Mouse (Mus musculus) heart, adult 2 months (tissue): Measurements from ENCODE around the gene Slc50a1.

Source experiments
- CTCF ChIP-seq: fragments of 200-600 bp; IDR thresholded peaks from 2 replicates; pipeline ENCODE4 v1.8.1; 2022; ENCODE audit warnings: antibody characterized with exemption, mild to moderate bottlenecking, moderate library complexity
- EP300 ChIP-seq: fragments of 200-500 bp; IDR thresholded peaks from 2 replicates; pipeline ENCODE4 v1.6.1; 2011; ENCODE audit warnings: low read depth, low read length, control low read depth; ENCODE audit not compliant: insufficient read depth
- POLR2A ChIP-seq: fragments of 200-500 bp; IDR thresholded peaks from 2 replicates; pipeline ENCODE4 v1.6.1; 2011; ENCODE audit warnings: mild to moderate bottlenecking, low read depth, low read length, control low read depth; ENCODE audit not compliant: insufficient read depth

DNA sequence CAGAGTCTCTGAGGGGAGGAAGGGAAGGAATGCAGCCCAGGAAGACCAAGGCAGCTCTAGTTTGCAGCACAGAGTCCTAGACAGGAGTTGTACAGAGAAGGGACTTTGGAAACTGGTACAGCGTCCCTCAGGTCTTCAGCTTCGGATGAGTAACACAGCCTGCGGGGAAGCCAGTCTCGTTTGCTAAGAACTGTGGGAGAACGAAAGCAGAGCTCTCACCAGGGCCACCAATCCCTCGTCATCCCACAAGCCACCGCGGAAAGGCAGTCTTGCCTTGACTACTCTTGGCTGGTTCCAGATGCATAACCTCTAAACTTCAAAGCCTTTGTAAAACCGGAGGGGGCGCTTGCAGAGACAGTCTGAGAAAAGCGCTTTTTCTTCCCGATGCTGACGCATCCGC, 29.1 kb upstream of the Slc50a1 start:
- no peak for TF ChIP-seq EP300
- TF ChIP-seq POLR2A, result no peak
- peak; percentile 33; the same call in 1 of the 2 replicates for TF ChIP-seq CTCF
